Mouse (Mus musculus) gastrocnemius, postnatal 36 days (tissue): ENCODE measurements around the gene Wdr74. TPM values are rescaled to one million over a fixed set of nuclear protein-coding genes. Genes with fewer than 3 reads are reported as not detected.
"Not testable (repeated sequence)": the region's sequence is repeated elsewhere in the genome, so short reads cannot be mapped to it uniquely, and the experiment has no call there.

Experiments used
- DNase-seq, 2 experiments: peaks; one replicate each; pipeline ENCODE4 v3.0.0; 2022
- intact Hi-C: fragments of 180-260 bp; cut with DNase I; formaldehyde crosslinking; loops from one replicate; pipeline ENCODE4 v1.15.1; 2025
- total RNA-seq, 2 experiments: library from RNA; stranded (reverse); gene quantifications; 2 replicates each; pipeline ENCODE4 v1.2.3; 2021

Wdr74 gene
- total RNA-seq, 2 experiments from 2014 or later = 15.2 to 20.4 TPM

GRCm38 (mm10) chr19:8714653-8715481, 20.8 kb upstream of the Wdr74 start:
- no peak for DNase-seq
- intact Hi-C loops = loop anchor here (10.0 kb wide), 1 partner anchor 400 kb away; no protein-coding TSS in a partner anchor

GRCm38 (mm10) chr19:8715868-8716766, 19.5 kb upstream of the Wdr74 start:
- no peak for DNase-seq
- intact Hi-C loops = loop anchor here (10.0 kb wide), 1 partner anchor 399 kb away; no protein-coding TSS in a partner anchor

GRCm38 (mm10) chr19:8716767-8717475, 18.7 kb upstream of the Wdr74 start:
- no peak for DNase-seq
- intact Hi-C loops = loop anchor here (10.0 kb wide), 1 partner anchor 398 kb away; no protein-coding TSS in a partner anchor

- intact Hi-C loops = loop anchor here (10.0 kb wide), 1 partner anchor 396 kb away; no protein-coding TSS in a partner anchor
- DNase-seq = peak in 1 of 2 experiments; percentile 28
Measured at GRCm38 (mm10) chr19:8718357-8718756, 17.3 kb upstream of the Wdr74 start.

GRCm38 (mm10) chr19:8719037-8719436, 16.6 kb upstream of the Wdr74 start:
- DNase-seq = not testable (repeated sequence)
- intact Hi-C loops = loop anchor here (10.0 kb wide), 1 partner anchor 396 kb away; no protein-coding TSS in a partner anchor

- DNase-seq = no peak
- intact Hi-C loops = no loop called here
Measured at GRCm38 (mm10) chr19:8721378-8721777, 14.2 kb upstream of the Wdr74 start.

- intact Hi-C loops = no loop called here
- no peak for DNase-seq
Measured at GRCm38 (mm10) chr19:8722021-8722420, 13.6 kb upstream of the Wdr74 start.

GRCm38 (mm10) chr19:8722559-8722906, 13.1 kb upstream of the Wdr74 start:
- intact Hi-C loops = no loop called here
- no peak for DNase-seq

- DNase-seq = peak; percentile 89 to 96
- intact Hi-C loops = no loop called here
Measured at GRCm38 (mm10) chr19:8722907-8723573, 12.6 kb upstream of the Wdr74 start, which contains the start of gene Slc3a2. Gene Slc3a2, minus strand, starts transcription at chr19:8723369.

- intact Hi-C loops = no loop called here
- DNase-seq = no peak
Measured at GRCm38 (mm10) chr19:8723574-8724346, 11.9 kb upstream of the Wdr74 start.

- intact Hi-C loops = no loop called here
- DNase-seq = no peak
Measured at GRCm38 (mm10) chr19:8724392-8724791, 11.2 kb upstream of the Wdr74 start.

GRCm38 (mm10) chr19:8725081-8725613, 10.5 kb upstream of the Wdr74 start:
- DNase-seq = no peak
- intact Hi-C loops = no loop called here

GRCm38 (mm10) chr19:8726609-8727390, 8.8 kb upstream of the Wdr74 start:
- DNase-seq = no peak
- intact Hi-C loops = no loop called here

- intact Hi-C loops = no loop called here
- no peak for DNase-seq
Measured at GRCm38 (mm10) chr19:8727495-8728114, 8.0 kb upstream of the Wdr74 start.

GRCm38 (mm10) chr19:8728335-8729099, 7.1 kb upstream of the Wdr74 start:
- DNase-seq, intact Hi-C loops: not testable (repeated sequence)

- DNase-seq = no peak
- intact Hi-C loops = no loop called here
Measured at GRCm38 (mm10) chr19:8734334-8734733, 1.3 kb upstream of the Wdr74 start.

- intact Hi-C loops = no loop called here
- no peak for DNase-seq
Measured at GRCm38 (mm10) chr19:8736160-8736467, 487 bp downstream of the Wdr74 start.
